Mouse (Mus musculus) heart, adult 18-20 months (tissue): ENCODE data around the gene Cdc20b. TPM values are rescaled to one million over a fixed set of nuclear protein-coding genes. Genes with fewer than 3 reads are reported as not detected.

Experiments
- DNase-seq, 2 experiments: peaks; one replicate each; pipeline ENCODE4 v3.0.0; 2021 to 2022; ENCODE audit warnings: mixed read lengths in 1 of 2
- total RNA-seq, 2 experiments: library from RNA; stranded (reverse); gene quantifications; 2 replicates each; pipeline ENCODE4 v1.2.3; 2021

Cdc20b gene
- total RNA-seq, 2 experiments from 2014 or later, result not detected

GRCm38 (mm10) chr13:113023274-113024143, 11.4 kb upstream of the Cdc20b start:
- DNase-seq, result no peak

GRCm38 (mm10) chr13:113031351-113031750, 3.6 kb upstream of the Cdc20b start:
- no peak for DNase-seq

- peak in 1 of 2 experiments; percentile 15 for DNase-seq
Observed at GRCm38 (mm10) chr13:113031792-113032571, 2.9 kb upstream of the Cdc20b start.

GRCm38 (mm10) chr13:113032831-113033230, 2.1 kb upstream of the Cdc20b start:
- DNase-seq, result no peak

- DNase-seq, result peak in 1 of 2 experiments; percentile 15
Observed at GRCm38 (mm10) chr13:113034271-113034886, 532 bp upstream of the Cdc20b start.

GRCm38 (mm10) chr13:113035852-113036251, 941 bp downstream of the Cdc20b start:
- peak; percentile 85 to 86 for DNase-seq

GRCm38 (mm10) chr13:113044876-113045275, 10.0 kb downstream of the Cdc20b start:
- DNase-seq, result peak in 1 of 2 experiments; percentile 12

GRCm38 (mm10) chr13:113045458-113046110, 10.7 kb downstream of the Cdc20b start:
- DNase-seq, result peak in 1 of 2 experiments; percentile 19

- DNase-seq, result peak; percentile 63 to 75
Observed at GRCm38 (mm10) chr13:113046211-113046883, 11.4 kb downstream of the Cdc20b start, which contains the start of gene Gpx8. Gene Gpx8, minus strand, starts transcription at chr13:113046410.

GRCm38 (mm10) chr13:113047018-113047417, 12.1 kb downstream of the Cdc20b start:
- no peak for DNase-seq

- no peak for DNase-seq
Observed at GRCm38 (mm10) chr13:113047647-113048046, 12.7 kb downstream of the Cdc20b start.

GRCm38 (mm10) chr13:113054230-113054629, 19.3 kb downstream of the Cdc20b start:
- no peak for DNase-seq

GRCm38 (mm10) chr13:113055826-113056225, 20.9 kb downstream of the Cdc20b start:
- no peak for DNase-seq

GRCm38 (mm10) chr13:113061746-113062145, 26.8 kb downstream of the Cdc20b start:
- DNase-seq, result no peak

- DNase-seq, result no peak
Observed at GRCm38 (mm10) chr13:113064542-113064941, 29.6 kb downstream of the Cdc20b start.

GRCm38 (mm10) chr13:113079021-113079420, 44.1 kb downstream of the Cdc20b start:
- no peak for DNase-seq

GRCm38 (mm10) chr13:113082101-113082500, 47.2 kb downstream of the Cdc20b start:
- DNase-seq, result no peak

- no peak for DNase-seq
Observed at GRCm38 (mm10) chr13:113084732-113085131, 49.8 kb downstream of the Cdc20b start.

- no peak for DNase-seq
Observed at GRCm38 (mm10) chr13:113087226-113088017, 52.5 kb downstream of the Cdc20b start.

GRCm38 (mm10) chr13:113090489-113090888, 55.6 kb downstream of the Cdc20b start:
- no peak for DNase-seq
